Mouse (Mus musculus) E14TG2a.4 (cell line): ENCODE data around the gene Tmem248.

ENCODE experiments used
- H3K27me3 ChIP-seq: 2 replicates; pipeline ENCODE4 v1.6.1; 2014; ENCODE audit warnings: low read length, control low read depth; ENCODE audit not compliant: insufficient read depth
- H3K36me3 ChIP-seq: 2 replicates; pipeline ENCODE4 v1.6.1; 2014; ENCODE audit warnings: low read length, control low read depth; ENCODE audit not compliant: insufficient read depth
- H3K4me1 ChIP-seq: replicated peaks from 2 replicates; pipeline ENCODE4 v1.6.1; 2014; ENCODE audit warnings: low read depth, low read length, control low read depth
- H3K4me3 ChIP-seq: replicated peaks from 2 replicates; pipeline ENCODE4 v1.5.1; 2014; ENCODE audit warnings: mild to moderate bottlenecking, low read length
- H3K9me3 ChIP-seq: 2 replicates; pipeline ENCODE4 v1.6.1; 2014; ENCODE audit warnings: low read length, control low read depth
- CTCF ChIP-seq: conservative IDR thresholded peaks from 2 replicates; pipeline ENCODE4 v1.5.1; 2014; ENCODE audit warnings: low read length
- NANOG ChIP-seq: IDR thresholded peaks from 2 replicates; pipeline ENCODE4 v1.6.1; 2014; ENCODE audit warnings: borderline replicate concordance, low read length, mixed read lengths
- POU5F1 ChIP-seq: IDR thresholded peaks from 2 replicates; pipeline ENCODE4 v1.6.1; 2014; ENCODE audit warnings: low read length, borderline replicate concordance

Gene Tmem248

GRCm38 (mm10) chr5:130283079-130283732, 66.3 kb downstream of the Tmem248 start:
- H3K4me3 ChIP-seq = no peak overlapping the region
- peaks cover 22% of the 10 kb centered on the region for H3K4me1 ChIP-seq
- no peaks in the 10 kb centered on the region for H3K9me3 ChIP-seq
- TF ChIP-seq POU5F1 = no peak
- no peak for TF ChIP-seq NANOG
- TF ChIP-seq CTCF = no peak
- no peaks in the 10 kb centered on the region for H3K27me3 ChIP-seq
- peaks cover 97% of the 10 kb centered on the region for H3K36me3 ChIP-seq

- TF ChIP-seq POU5F1 (no peak), NANOG (no peak), CTCF (no peak)
- no peak overlapping the region for H3K4me3 ChIP-seq
- peaks cover 33% of the 10 kb centered on the region for H3K4me1 ChIP-seq
- H3K27me3 ChIP-seq = no peaks in the 10 kb centered on the region
- peaks cover 94% of the 10 kb centered on the region for H3K36me3 ChIP-seq
- peaks cover 4% of the 10 kb centered on the region; the same call in 1 of the 2 replicates for H3K9me3 ChIP-seq
These were observed 71.2 kb downstream of the Tmem248 start for GRCm38 (mm10) chr5:130288106-130288505.

GRCm38 (mm10) chr5:130290242-130290641, 73.4 kb downstream of the Tmem248 start:
- peak; percentile 66 for TF ChIP-seq CTCF
- TF ChIP-seq POU5F1 = no peak
- TF ChIP-seq NANOG = no peak
- peaks cover 4% of the 10 kb centered on the region; the same call in 1 of the 2 replicates for H3K9me3 ChIP-seq
- H3K36me3 ChIP-seq = peaks cover 88% of the 10 kb centered on the region
- peaks cover 33% of the 10 kb centered on the region for H3K4me1 ChIP-seq
- H3K27me3 ChIP-seq = no peaks in the 10 kb centered on the region
- no peak overlapping the region for H3K4me3 ChIP-seq

DNA sequence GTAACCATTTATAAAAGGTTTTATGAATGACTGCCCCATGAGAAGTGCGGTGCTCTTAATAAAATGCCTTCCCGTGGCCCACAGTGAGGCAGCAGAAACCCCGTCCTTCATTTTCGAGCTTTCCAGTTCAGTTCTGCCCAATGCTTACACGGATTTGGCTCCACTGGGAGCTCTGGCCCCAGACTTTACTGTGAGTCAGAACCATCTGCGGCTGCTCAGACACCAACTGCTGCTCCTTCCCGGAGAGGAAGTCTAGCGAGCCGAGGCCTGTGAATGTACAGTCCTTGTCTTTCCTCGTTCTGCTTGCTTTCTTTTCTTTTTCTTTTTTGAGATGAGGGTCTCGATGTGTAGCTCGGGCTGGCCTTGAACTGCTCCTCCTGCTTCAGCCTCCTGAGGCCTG, 73.9 kb downstream of the Tmem248 start:
- no peak overlapping the region for H3K4me3 ChIP-seq
- peaks cover 33% of the 10 kb centered on the region for H3K4me1 ChIP-seq
- TF ChIP-seq CTCF (no peak), POU5F1 (no peak)
- peaks cover 4% of the 10 kb centered on the region; the same call in 1 of the 2 replicates for H3K9me3 ChIP-seq
- H3K27me3 ChIP-seq = no peaks in the 10 kb centered on the region
- H3K36me3 ChIP-seq = peaks cover 83% of the 10 kb centered on the region

DNA sequence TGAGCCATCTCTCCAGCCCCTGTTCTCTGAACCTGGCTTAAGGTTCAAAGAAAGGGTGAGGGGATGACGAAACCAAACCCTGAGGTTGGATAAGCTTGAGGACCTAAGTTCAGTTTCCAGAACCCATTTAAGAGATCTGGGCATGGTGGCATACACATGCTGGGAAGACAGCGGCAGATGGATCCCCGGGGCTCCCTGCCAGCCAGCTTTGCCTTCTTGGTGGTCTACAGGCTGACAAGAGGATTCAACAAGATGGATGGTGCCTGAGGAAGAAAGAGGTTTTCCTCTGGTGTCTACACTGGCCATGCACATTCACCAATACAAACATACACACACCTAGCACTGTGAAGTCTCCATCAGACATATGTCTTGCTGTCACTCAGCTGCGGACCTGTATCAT, 76.1 kb downstream of the Tmem248 start:
- H3K9me3 ChIP-seq = peaks cover 4% of the 10 kb centered on the region; the same call in 1 of the 2 replicates
- peaks cover 15% of the 10 kb centered on the region for H3K4me1 ChIP-seq
- no peak overlapping the region for H3K4me3 ChIP-seq
- TF ChIP-seq NANOG (no peak), POU5F1 (no peak), CTCF (no peak)
- H3K36me3 ChIP-seq = peaks cover 83% of the 10 kb centered on the region
- H3K27me3 ChIP-seq = no peaks in the 10 kb centered on the region
